Mouse (Mus musculus) cerebellum, postnatal 14 days (tissue): Measurements from ENCODE around the gene Nle1.

ENCODE experiments used
- DNase-seq, 2 experiments: peaks; one replicate each; pipeline ENCODE4 v3.0.0; 2021; ENCODE audit warnings: mixed read lengths in 2 of 2

Nle1 gene

GRCm38 (mm10) chr11:82910679-82911389 is 2.6 kb upstream of the Nle1 start:
- DNase-seq = no peak

DNA sequence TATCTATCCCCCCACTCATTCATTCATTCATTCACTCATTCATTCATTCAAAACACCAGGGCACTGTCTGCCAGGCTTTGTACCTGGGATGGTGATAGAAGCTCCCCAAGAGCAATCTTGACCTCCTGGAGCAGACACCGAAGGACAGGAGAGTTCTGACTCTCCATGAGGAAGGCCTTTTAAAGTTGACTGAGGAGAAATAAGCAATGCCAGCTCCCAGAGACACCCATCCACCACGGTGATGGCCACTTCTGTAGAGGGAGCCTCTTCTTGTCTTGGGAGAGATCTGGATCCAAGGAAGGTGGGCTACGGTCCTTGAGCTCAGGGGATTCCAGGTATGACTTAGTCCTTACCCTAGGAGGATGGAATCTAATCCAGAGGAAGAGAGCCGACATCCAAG is 2.0 kb upstream of the Nle1 start, which contains the start of gene Unc45b:
Gene Unc45b (plus strand): TSS at position 301 of the 400 bp plus-strand sequence.
- DNase-seq = no peak

GRCm38 (mm10) chr11:82908608-82908989 is 388 bp upstream of the Nle1 start:
- no peak for DNase-seq

GRCm38 (mm10) chr11:82905816-82906215 is 2.4 kb downstream of the Nle1 start:
- DNase-seq = no peak

GRCm38 (mm10) chr11:82904952-82905351 is 3.3 kb downstream of the Nle1 start:
- no peak for DNase-seq

- DNase-seq = peak; percentile 46 to 63
Measured at GRCm38 (mm10) chr11:82901606-82902310, 6.5 kb downstream of the Nle1 start.

GRCm38 (mm10) chr11:82899720-82900119 is 8.5 kb downstream of the Nle1 start:
- DNase-seq = no peak

GRCm38 (mm10) chr11:82897478-82897877 is 10.7 kb downstream of the Nle1 start:
- DNase-seq = no peak

GRCm38 (mm10) chr11:82891936-82892335 is 16.3 kb downstream of the Nle1 start, which contains the start of gene Fndc8:
Gene Fndc8 (plus strand): TSS chr11:82892124.
- DNase-seq = no peak

GRCm38 (mm10) chr11:82890342-82890762 is 17.9 kb downstream of the Nle1 start, which contains the start of gene Rad51d:
Gene Rad51d (minus strand): TSS chr11:82890614.
- DNase-seq = peak; percentile 96 to 97

DNA sequence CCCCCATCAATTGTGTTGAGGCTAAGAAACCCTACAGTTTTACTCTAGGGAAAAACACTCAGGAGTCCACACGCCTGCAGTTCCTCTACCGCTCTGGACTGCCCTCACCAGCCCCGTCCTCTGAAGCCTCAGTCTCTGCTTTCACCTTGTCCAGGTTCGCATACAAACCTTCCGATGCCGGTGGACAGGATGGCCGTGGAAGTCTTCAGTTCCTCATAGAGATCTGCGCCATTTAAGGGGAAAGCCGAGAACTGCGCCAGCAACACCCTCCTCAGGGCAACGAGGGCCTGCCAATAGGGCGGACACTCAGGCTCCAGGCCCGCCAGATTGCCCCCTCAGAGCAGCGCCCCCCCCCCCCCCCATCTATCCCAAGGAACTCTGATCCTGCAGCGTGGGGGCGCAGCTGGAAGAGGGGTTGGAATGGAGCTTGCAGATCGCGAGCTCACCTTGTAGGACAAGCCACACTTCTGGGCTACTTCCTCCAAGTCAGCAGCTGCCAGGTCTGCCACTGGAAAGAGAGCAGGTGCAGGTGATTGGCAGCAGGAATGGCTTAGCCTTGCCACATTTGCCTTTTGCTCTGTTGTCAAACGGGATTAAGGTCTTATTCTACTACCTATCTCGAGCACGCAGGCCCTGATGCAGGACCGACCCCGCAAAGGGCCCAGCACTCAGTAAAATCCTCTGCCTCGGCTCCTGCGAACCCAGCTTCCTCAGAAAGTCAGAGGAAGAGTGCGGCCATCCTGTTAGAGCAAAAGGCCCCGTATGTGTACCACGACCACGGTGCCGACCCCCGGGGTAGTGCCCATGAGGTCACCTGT is 18.5 kb downstream of the Nle1 start:
- peak in 1 of 2 experiments; percentile 41 for DNase-seq

DNA sequence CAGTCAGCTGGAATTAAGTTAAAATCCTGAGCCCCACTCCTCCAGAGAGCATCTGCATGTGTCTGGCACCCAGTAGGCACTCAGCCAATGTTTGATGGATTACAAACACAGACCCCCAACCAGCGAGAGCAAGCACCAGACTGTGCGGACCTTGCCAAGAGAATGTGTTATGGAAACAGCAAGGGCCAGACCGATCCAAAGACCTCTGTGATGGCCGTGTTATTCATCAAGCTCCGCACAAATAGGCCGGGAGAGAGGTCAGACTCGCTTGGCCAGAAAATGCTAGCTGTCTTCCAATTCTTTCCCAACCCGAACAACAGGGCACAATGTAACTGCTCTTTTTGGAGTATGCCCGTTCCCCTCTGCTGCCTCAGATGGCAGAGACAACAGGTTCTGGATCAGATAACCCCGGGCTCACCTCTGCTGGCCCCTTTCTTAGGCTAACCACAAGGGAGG is 19.7 kb downstream of the Nle1 start:
- peak; percentile 39 to 48 for DNase-seq

GRCm38 (mm10) chr11:82886559-82886958 is 21.7 kb downstream of the Nle1 start:
- no peak for DNase-seq

DNA sequence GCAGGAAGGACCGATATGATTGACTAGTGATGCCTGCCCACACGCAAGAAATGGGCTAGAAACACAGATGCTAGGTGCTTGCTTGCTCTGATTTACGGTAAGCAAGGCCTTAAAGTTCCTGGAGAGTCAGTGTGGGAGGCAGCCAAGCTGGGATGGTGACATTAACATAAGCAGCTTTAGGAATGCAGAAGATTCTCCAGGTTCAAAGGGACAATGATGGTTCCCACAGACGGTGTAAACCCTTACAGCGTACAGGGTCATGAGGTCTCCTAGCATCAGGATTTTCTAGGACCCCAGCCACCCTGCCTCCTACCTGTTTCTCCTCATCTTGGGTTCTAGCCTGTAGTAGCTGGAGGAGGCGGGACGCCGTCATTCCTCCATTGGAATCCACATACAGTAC is 25.0 kb downstream of the Nle1 start:
- no peak for DNase-seq

GRCm38 (mm10) chr11:82877726-82878344 is 30.4 kb downstream of the Nle1 start:
- DNase-seq = no peak

GRCm38 (mm10) chr11:82875631-82876030 is 32.6 kb downstream of the Nle1 start:
- DNase-seq = no peak

DNA sequence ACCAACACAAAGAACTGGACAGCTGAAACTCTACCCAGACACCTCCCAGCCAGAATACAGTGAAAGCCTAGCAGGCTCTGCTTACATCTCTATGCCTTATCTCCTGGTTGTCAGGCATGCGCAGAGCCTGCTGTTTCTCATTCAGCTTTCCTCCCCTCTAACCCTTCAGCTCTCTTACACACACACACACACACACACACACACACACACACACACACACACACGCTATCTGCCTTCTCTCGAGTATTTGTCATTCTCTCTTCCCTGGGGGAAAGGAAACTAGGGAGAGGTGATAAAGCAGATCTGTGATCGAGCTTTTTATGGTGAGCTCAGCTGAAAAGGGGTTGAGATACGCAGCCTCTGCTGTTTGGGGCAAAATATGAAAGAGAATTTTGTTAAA is 33.3 kb downstream of the Nle1 start:
- DNase-seq = no peak

DNA sequence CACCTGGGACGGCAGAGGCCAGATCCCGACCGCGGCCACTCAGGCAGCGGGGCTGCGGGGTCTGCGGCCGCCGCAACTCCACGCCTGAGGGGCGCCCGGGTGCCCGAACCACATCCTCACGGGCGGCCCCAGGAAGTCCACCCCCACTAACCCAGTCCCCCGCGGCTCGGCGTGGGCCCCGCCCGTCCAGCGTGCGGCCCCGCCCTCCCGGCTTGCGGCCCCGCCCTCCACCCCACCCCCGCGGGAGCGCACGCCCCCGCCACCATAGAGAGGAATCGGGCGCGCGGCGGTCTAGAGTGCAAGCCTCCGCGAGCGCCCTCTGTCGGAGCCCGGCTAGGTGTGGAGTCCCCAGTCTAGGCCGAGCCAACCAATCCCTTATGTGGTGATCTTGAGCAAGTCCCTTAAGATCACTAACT is 37.2 kb downstream of the Nle1 start, which contains the start of gene Rffl:
Gene Rffl (minus strand): TSS at position 180 of the 416 bp plus-strand sequence.
- DNase-seq = peak; percentile 98 to 99

- peak; percentile 26 to 58 for DNase-seq
Measured at GRCm38 (mm10) chr11:82870173-82871030, 37.8 kb downstream of the Nle1 start.

DNA sequence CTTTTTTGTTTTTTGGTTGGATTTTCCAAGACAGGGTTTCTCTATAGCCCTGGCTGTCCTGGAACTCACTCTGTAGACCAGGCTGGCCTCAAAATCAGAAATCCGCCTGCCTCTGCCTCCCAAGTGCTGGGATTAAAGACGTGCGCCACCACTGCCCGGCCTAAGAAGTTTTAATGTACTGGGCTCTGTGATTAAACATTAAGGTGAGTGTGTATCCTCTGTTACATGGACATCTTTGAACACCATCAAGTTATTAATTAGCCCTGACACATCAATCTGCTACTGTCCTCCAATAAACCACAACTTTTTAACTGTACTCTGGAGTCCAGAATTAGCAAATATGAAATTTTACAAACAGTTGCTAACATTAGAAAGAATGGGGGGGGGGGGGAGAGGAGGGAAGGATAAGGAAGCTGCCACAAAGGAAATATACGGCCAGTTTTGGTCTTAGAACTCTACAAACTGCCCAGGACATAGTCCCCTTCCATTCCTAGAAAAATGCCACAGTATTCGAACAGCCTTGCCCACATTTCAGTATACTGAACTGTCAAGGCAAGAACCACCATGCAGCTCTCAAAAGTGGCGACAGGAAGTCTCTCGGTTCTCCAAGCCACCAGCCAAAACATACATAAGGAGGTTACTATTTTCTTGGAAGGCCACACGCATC is 38.6 kb downstream of the Nle1 start:
- no peak for DNase-seq

GRCm38 (mm10) chr11:82867956-82868355 is 40.3 kb downstream of the Nle1 start:
- DNase-seq = no peak
